Mouse (Mus musculus) heart, embryonic 12.5 days (tissue): ENCODE results near the gene Dock8. TPM values are rescaled to one million over a fixed set of nuclear protein-coding genes. Genes with fewer than 3 reads are reported as not detected.

Experiments
- ATAC-seq: fragments of 200-750 bp; cut with Nextera tagmentation; 2 replicates; pipeline ENCODE4 v1.8.0; 2017; ENCODE audit warnings: moderate TSS enrichment, moderate library complexity; ENCODE audit not compliant: insufficient number of reproducible peaks, low FRiP score
- H3K27ac ChIP-seq: fragments of 300-500 bp; sonication (generic); 2 replicates; pipeline ENCODE4 v1.5.1; 2016; ENCODE audit warnings: mild to moderate bottlenecking, moderate library complexity; ENCODE audit not compliant: poor library complexity, severe bottlenecking
- H3K27me3 ChIP-seq: fragments of 300-500 bp; sonication (generic); replicated peaks from 2 replicates; pipeline ENCODE4 v1.6.1; 2016; ENCODE audit warnings: mild to moderate bottlenecking, moderate library complexity
- H3K36me3 ChIP-seq: fragments of 300-500 bp; sonication (generic); 2 replicates; pipeline ENCODE4 v1.6.1; 2016; ENCODE audit warnings: mild to moderate bottlenecking, moderate library complexity
- H3K4me1 ChIP-seq: fragments of 300-500 bp; sonication (generic); replicated peaks from 2 replicates; pipeline ENCODE4 v1.6.1; 2016; ENCODE audit warnings: mild to moderate bottlenecking
- H3K4me2 ChIP-seq: fragments of 300-500 bp; sonication (generic); 2 replicates; pipeline ENCODE4 v1.6.1; 2016; ENCODE audit warnings: mild to moderate bottlenecking, moderate library complexity
- H3K4me3 ChIP-seq: fragments of 300-500 bp; sonication (generic); 2 replicates; pipeline ENCODE4 v1.5.1; 2016; ENCODE audit warnings: mild to moderate bottlenecking
- H3K9ac ChIP-seq: fragments of 300-500 bp; sonication (generic); 2 replicates; pipeline ENCODE4 v1.6.1; 2016; ENCODE audit warnings: mild to moderate bottlenecking, moderate library complexity
- H3K9me3 ChIP-seq: fragments of 300-500 bp; sonication (generic); replicated peaks from 2 replicates; pipeline ENCODE4 v1.6.1; 2016; ENCODE audit warnings: mild to moderate bottlenecking, moderate library complexity
- WGBS: fragments of 180-500 bp; shearing (Covaris S2); methylation state at CpG from one replicate; pipeline ENCODE4 v1.1.7; 2016; 5-methylcytosine and 5-hydroxymethylcytosine counted together
- polyA plus RNA-seq: library from polyadenylated mRNA; unstranded; fragments of >200 nt; fragmentation: Nextera tagmentation; extraction: Ambion mirVana; gene quantifications from 2 replicates; pipeline ENCODE4 v1.2.1, GENCODE M21; 2016

Dock8 gene
- polyA plus RNA-seq, 1 experiment from 2014 or later = 3.2 TPM

DNA sequence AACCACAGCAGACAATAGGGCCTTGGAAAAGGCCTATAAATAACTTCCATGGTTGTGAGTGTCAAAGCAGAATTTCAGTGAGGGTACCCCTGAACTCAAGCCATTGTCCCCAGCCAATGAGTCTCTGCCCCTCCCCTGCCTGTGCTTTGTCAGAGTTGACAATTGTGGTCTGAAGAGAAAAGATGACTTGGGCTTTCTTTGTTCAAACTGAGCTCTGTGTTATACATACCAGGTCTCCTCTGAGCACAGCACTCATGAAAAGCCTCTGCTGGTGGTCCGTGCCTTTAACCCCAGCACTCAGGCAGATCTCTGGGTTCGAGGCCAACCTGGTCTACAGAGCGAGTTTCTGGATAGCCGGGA lies 231.6 kb downstream of the Dock8 start:
- H3K4me3 ChIP-seq = no peak overlapping the region
- no peak overlapping the region; the same call in 1 of the 2 replicates for H3K27ac ChIP-seq
- no peaks in the 10 kb centered on the region for H3K36me3 ChIP-seq
- peaks cover 12% of the 10 kb centered on the region for H3K27me3 ChIP-seq
- peaks cover 6% of the 10 kb centered on the region; the same call in 1 of the 2 replicates for H3K4me1 ChIP-seq
- 72% methylated on average over 4 of the region's 4 CpGs for WGBS
- ATAC-seq = no peak
- H3K9me3 ChIP-seq = no peaks in the 10 kb centered on the region
- no peak overlapping the region for H3K9ac ChIP-seq
- H3K4me2 ChIP-seq = no peak overlapping the region

DNA sequence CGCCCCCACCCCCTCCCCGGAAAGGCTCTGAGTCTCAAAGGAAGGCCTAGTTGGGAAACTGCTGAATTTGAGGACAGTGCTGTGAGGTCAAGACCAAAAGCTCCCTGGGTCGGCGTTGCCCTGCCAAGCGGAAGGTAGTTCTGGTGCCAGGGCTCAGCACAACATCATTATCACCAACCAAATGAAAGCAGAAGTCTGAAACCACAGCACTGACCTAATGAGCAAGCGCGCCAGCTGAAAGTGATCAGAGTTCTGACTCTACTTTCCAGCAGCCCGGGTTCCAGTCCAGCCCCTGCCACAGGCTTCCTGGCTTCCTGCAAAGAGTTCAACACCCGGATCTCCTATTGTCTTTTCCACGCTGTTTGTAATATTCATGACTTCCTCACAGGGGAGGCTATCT lies 232.7 kb downstream of the Dock8 start:
- Histone ChIP-seq H3K4me3 (no peak overlapping the region), H3K36me3 (no peaks in the 10 kb centered on the region), H3K27me3 (peaks cover 12% of the 10 kb centered on the region), H3K9ac (no peak overlapping the region), H3K4me1 (peaks cover 6% of the 10 kb centered on the region; the same call in 1 of the 2 replicates), H3K27ac (no peak overlapping the region), H3K9me3 (no peaks in the 10 kb centered on the region), H3K4me2 (no peak overlapping the region)
- ATAC-seq = no peak
- WGBS = 71% methylated on average over 10 of the region's 10 CpGs

DNA sequence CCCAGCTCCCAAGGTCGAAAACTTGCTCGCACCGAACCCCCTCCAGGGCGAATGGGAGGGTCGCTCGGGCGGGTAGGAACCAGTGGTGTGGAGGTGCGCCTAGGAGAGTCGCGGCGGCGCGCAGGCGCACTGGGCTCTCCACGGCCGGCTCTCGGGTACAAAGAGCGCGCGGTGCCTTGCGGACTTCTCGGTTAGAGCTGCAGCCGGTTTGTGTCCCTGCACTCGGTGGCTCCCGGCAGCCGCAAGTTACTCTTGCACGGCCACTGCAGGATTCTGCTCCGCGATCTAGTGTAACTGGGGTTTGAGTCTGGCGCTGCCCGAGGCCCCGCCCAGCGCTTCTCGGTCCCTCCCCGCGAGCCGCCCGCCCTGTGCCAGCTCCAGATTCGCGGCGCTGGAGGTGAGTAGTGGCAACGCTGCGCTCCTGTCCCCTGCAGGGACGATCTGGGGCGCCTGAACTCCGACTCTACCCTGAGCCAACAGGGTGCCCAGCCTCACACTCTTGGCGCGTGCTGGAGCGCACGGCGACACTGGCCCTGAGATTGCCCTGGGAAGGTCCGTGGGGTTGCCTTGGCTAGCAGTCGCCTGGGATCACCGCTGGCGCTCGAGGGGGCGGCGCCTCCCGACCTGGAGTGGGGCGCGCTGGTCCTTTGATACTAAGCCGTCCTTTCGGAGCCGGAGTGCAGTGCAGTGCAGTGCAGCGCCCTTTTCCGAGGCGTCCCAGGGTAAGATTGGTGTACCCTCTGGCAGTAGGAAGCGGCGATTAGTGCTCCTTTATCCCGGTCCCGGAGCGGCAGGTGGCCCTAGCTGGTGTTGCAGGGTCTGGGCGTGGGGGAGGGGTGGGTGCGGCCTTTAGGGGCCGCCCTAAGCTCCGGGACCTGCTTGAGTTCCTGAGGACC lies 237.5 kb downstream of the Dock8 start, which contains the start of gene Kank1:
Gene Kank1, plus strand, starts transcription at position 380 of the 896 bp plus-strand sequence.
- WGBS = under 1% methylated on average over 76 of the region's 76 CpGs
- H3K4me1 ChIP-seq = peaks cover 21% of the 10 kb centered on the region
- peaks cover 12% of the 10 kb centered on the region for H3K27me3 ChIP-seq
- H3K4me3 ChIP-seq = peak within 1 kb of the TSS; percentile 66
- peak within 1 kb of the TSS; percentile 82 for H3K4me2 ChIP-seq
- ATAC-seq = peak; percentile 89
- H3K36me3 ChIP-seq = no peaks in the 10 kb centered on the region
- H3K27ac ChIP-seq = peak within 1 kb of the TSS; percentile 85
- H3K9ac ChIP-seq = peak within 1 kb of the TSS; percentile 73
- H3K9me3 ChIP-seq = no peaks in the 10 kb centered on the region

DNA sequence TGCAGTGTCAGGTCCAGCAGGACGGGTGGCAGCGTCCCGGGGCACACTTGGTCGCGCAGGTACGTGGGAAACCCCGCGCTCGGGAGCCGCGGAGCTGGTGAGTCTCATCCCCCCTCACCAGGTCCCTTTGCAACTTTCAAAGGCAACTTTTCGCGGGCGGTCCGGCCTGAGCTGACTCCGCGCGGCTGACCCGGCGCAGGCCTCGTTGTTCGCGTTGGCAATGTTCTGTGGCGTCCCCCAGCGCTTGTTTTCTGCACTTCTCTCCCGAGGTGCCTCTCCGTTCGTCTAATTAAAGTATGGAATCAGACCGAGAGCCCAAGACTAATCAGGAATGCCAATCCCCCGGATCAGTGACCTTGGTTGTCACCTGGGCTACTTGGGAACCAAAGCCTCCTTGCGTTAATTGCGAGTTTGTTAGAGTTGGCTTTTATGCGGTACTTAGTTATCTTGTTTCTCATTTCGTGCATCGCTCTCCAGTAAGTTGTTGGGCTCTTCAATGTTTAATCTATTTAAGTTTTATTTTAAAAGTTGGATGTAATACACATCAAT lies 238.2 kb downstream of the Dock8 start:
- Histone ChIP-seq H3K27ac (peak overlapping the region; percentile 85), H3K4me2 (peak overlapping the region; percentile 82), H3K9ac (peak overlapping the region; percentile 73), H3K27me3 (peaks cover 12% of the 10 kb centered on the region), H3K4me1 (peaks cover 23% of the 10 kb centered on the region), H3K36me3 (no peaks in the 10 kb centered on the region), H3K4me3 (peak overlapping the region; percentile 66), H3K9me3 (no peaks in the 10 kb centered on the region)
- 0% methylated on average over 35 of the region's 35 CpGs for WGBS
- ATAC-seq = peak; percentile 36

DNA sequence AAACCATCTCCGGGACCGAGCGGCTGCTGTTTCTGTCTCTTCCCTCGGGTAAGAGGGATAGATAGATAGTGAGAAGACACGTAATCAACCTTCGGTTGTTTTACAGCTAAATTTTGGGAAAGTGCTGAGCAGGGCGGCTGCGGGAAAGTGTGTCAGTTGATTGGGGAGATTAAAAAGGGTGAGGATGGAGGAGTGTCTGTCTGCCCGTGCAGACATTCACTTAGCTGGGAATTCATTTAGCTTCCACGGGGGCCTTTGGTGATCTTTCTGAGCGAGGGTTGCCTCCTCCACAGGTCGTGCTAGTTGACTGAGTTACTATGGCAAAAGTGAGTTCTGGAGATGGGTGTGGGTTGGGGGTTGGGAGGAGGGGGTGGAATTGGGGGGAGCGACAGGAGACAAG lies 238.8 kb downstream of the Dock8 start:
- WGBS = 3% methylated on average over 13 of the region's 13 CpGs

DNA sequence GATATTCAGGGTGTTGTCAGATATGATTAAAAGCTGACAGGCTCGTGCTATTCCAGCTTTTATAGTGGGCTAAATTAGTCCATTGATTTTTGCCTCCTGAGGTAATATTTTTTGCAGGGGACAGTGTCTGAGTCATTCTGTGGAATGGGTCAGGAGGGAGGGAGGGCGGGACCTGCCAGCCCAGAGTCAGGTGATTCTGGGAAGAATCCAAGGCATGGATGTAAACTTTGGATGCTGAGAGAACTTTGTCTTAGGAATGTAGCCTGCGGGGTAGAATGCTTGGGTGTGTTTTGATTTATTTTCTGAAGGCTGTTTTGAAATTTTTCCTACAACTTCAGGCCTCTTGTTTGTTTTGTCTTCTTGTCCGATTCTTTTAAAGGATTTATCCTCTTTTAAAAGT lies 244.2 kb downstream of the Dock8 start:
- H3K36me3 ChIP-seq = no peaks in the 10 kb centered on the region
- H3K4me2 ChIP-seq = no peak overlapping the region
- H3K27ac ChIP-seq = no peak overlapping the region
- WGBS = 66% methylated on average over 4 of the region's 4 CpGs
- H3K4me1 ChIP-seq = peaks cover 56% of the 10 kb centered on the region
- no peak overlapping the region for H3K9ac ChIP-seq
- H3K9me3 ChIP-seq = no peaks in the 10 kb centered on the region
- ATAC-seq = no peak
- H3K27me3 ChIP-seq = no peaks in the 10 kb centered on the region
- H3K4me3 ChIP-seq = no peak overlapping the region

More for the DNA sequence above, 238.8 kb downstream of the Dock8 start:
- ATAC-seq = no peak
- Histone ChIP-seq H3K4me3 (peak overlapping the region; percentile 66), H3K36me3 (no peaks in the 10 kb centered on the region), H3K27me3 (peaks cover 12% of the 10 kb centered on the region), H3K9ac (peak overlapping the region; percentile 58; the same call in 1 of the 2 replicates), H3K27ac (no peak overlapping the region), H3K4me2 (peak overlapping the region; percentile 82), H3K9me3 (no peaks in the 10 kb centered on the region), H3K4me1 (peaks cover 25% of the 10 kb centered on the region)

DNA sequence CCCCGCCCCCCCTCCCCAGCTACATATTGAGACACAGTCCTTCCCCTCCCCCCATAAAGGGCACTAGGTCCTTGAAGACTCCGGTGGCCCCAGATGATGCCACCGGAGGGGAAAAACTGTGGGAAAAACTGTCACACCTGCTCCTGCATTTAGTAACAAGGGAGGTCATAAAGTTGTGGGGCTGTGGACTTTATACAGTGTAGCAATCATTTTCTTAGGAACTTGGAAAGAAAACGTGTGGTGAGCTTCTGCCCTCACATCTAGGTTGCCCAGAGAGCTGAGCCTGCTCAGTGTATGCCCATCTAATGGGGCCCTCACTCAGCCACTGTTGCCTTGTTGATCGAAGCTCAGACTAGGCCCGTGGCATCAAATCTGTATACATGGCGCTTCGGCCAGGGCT lies 246.7 kb downstream of the Dock8 start:
- WGBS = 88% methylated on average over 8 of the region's 8 CpGs

DNA sequence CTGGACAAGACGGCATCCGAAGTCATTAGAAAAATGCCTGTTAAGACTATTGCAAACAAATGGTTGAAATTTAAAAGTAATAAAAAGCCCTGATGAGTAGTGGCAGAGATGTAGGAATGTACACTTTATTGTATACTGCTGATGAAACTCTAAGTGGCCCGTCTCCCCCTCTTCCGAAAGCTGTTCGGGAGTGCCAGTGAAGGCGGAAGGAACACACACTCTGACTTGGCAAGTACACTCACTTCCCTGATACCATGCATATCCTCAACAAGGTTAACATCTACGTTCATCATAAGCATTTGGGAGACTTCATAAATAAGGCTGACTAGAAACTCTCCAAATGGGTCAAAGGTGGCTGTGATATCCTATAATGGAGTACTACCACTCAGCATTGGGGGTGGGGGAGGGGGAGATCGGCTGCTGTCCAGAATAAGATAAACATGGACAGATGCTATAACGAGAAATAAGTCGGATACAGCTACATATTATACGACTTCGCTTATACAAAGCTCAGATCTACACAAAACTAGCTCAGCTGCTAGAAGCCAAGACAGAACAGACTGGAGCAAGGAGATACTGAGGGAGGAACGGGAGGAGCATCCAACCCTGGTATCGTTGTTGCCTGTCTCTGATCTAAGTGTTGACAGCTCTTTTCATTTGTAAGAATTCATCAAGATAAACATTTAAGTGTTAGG lies 248.7 kb downstream of the Dock8 start:
- WGBS = 72% methylated on average over 14 of the region's 14 CpGs

More for the DNA sequence above, 246.7 kb downstream of the Dock8 start:
- Histone ChIP-seq H3K27me3 (no peaks in the 10 kb centered on the region), H3K4me3 (no peak overlapping the region), H3K9ac (no peak overlapping the region), H3K9me3 (no peaks in the 10 kb centered on the region), H3K36me3 (no peaks in the 10 kb centered on the region), H3K4me1 (peaks cover 49% of the 10 kb centered on the region), H3K27ac (no peak overlapping the region), H3K4me2 (no peak overlapping the region)
- ATAC-seq = no peak

DNA sequence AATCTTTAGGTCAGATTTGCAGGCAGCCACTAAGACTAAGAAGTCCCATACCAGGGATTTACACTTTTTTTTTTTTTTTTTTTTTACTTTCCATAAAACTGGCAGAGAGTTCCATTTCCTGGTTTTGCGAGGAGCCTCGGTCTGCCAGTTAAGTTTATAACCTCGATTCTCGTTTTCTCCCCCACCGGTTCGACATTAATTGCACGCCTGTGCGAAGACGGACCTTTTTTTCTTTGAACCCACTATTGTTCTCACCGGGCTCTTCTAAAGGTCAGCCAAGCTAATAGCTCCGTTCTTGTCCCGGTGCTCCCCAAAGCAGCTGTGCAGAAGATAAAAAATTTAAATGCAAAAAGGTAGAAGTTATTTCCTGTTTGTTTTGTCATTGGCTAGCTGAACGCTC lies 249.9 kb downstream of the Dock8 start:
- peaks cover 57% of the 10 kb centered on the region for H3K4me1 ChIP-seq
- H3K4me2 ChIP-seq = no peak overlapping the region
- no peak overlapping the region for H3K4me3 ChIP-seq
- H3K9ac ChIP-seq = no peak overlapping the region
- H3K27ac ChIP-seq = no peak overlapping the region
- H3K9me3 ChIP-seq = no peaks in the 10 kb centered on the region
- ATAC-seq = no peak
- H3K36me3 ChIP-seq = no peaks in the 10 kb centered on the region
- WGBS = 79% methylated on average over 13 of the region's 13 CpGs
- H3K27me3 ChIP-seq = no peaks in the 10 kb centered on the region

More for the DNA sequence above, 248.7 kb downstream of the Dock8 start:
- no peak overlapping the region for H3K9ac ChIP-seq
- H3K4me2 ChIP-seq = no peak overlapping the region
- H3K36me3 ChIP-seq = no peaks in the 10 kb centered on the region
- no peaks in the 10 kb centered on the region for H3K9me3 ChIP-seq
- no peak overlapping the region for H3K27ac ChIP-seq
- H3K4me3 ChIP-seq = no peak overlapping the region
- no peaks in the 10 kb centered on the region for H3K27me3 ChIP-seq
- H3K4me1 ChIP-seq = peaks cover 56% of the 10 kb centered on the region
- no peak for ATAC-seq

DNA sequence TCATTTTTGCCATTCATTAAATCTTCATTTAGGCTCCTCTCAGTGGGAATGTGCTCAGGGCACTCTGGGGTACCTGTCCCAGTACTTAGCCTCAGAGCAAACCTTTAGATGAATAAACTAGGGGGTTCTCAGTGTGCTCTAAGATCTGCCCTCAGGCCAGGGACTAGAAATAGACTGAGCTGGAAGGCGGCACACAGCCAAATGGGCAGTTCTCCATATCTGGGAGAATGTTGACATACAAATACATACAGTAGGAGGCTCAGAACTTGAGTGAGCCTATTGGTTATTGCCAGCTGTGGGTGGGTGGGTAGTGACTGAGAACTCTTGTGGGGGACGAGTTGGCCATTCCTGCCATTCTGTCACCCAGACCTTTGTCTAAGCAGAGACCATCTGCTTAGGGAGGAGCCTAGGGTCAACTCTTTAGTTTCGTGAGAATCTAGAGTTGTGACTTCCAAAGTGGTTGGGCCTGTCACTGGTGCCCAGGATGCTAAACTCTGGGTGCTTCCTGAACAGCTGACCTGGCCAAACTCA lies 252.3 kb downstream of the Dock8 start:
- H3K9ac ChIP-seq = no peak overlapping the region
- WGBS = 76% methylated on average over 3 of the region's 3 CpGs
- peaks cover 50% of the 10 kb centered on the region for H3K4me1 ChIP-seq
- no peak overlapping the region for H3K27ac ChIP-seq
- no peak overlapping the region for H3K4me3 ChIP-seq
- no peak overlapping the region for H3K4me2 ChIP-seq
- no peak for ATAC-seq
- H3K27me3 ChIP-seq = no peaks in the 10 kb centered on the region
- no peaks in the 10 kb centered on the region for H3K9me3 ChIP-seq
- no peaks in the 10 kb centered on the region for H3K36me3 ChIP-seq
